Mouse (Mus musculus): Measurements from ENCODE around the gene Myh14.

GRCm38 (mm10) chr7:44669103-44669502, 1.5 kb downstream of the Myh14 start:
- TF ChIP-seq CTCF (IDR thresholded peaks at IDR 0.05; ENCODE audit: borderline replicate concordance, control insufficient read depth, extremely low read depth, insufficient read depth, low read length, poor library complexity) (no peak), POLR2A (IDR thresholded peaks at IDR 0.05; ENCODE audit: control insufficient read depth, extremely low read depth, insufficient read depth, low read length, poor library complexity) (no peak)

Measured in thymus, adult 2 months (tissue).